Mouse (Mus musculus) neural tube, embryonic 12.5 days (tissue): ENCODE results near the gene Irf8. TPM values are rescaled to one million over a fixed set of nuclear protein-coding genes. Genes with fewer than 3 reads are reported as not detected.

Source experiments
- ATAC-seq: fragments of 200-750 bp; cut with Nextera tagmentation; 2 replicates; pipeline ENCODE4 v1.8.0; 2017; ENCODE audit warnings: low read depth, mild to moderate bottlenecking, moderate TSS enrichment, moderate library complexity; ENCODE audit not compliant: low FRiP score
- H3K27ac ChIP-seq: fragments of 300-500 bp; sonication (generic); 2 replicates; pipeline ENCODE4 v1.5.1; 2016
- H3K27me3 ChIP-seq: fragments of 300-500 bp; sonication (generic); replicated peaks from 2 replicates; pipeline ENCODE4 v1.6.1; 2016; ENCODE audit warnings: mild to moderate bottlenecking
- H3K36me3 ChIP-seq: fragments of 300-500 bp; sonication (generic); 2 replicates; pipeline ENCODE4 v1.6.1; 2016; ENCODE audit warnings: mild to moderate bottlenecking
- H3K4me1 ChIP-seq: fragments of 300-500 bp; sonication (generic); 2 replicates; pipeline ENCODE4 v1.6.1; 2016
- H3K4me2 ChIP-seq: fragments of 300-500 bp; sonication (generic); replicated peaks from 2 replicates; pipeline ENCODE4 v1.6.1; 2016; ENCODE audit warnings: mild to moderate bottlenecking
- H3K4me3 ChIP-seq: fragments of 300-500 bp; sonication (generic); 2 replicates; pipeline ENCODE4 v1.5.1; 2016
- H3K9ac ChIP-seq: fragments of 300-500 bp; sonication (generic); 2 replicates; pipeline ENCODE4 v1.6.1; 2016; ENCODE audit warnings: mild to moderate bottlenecking
- H3K9me3 ChIP-seq: fragments of 300-500 bp; sonication (generic); 2 replicates; pipeline ENCODE4 v1.6.1; 2016; ENCODE audit warnings: mild to moderate bottlenecking
- WGBS: fragments of 180-500 bp; shearing (Covaris S2); methylation state at CpG from one replicate; pipeline ENCODE4 v1.1.7; 2016; 5-methylcytosine and 5-hydroxymethylcytosine counted together
- polyA plus RNA-seq: library from polyadenylated mRNA; unstranded; fragments of >200 nt; fragmentation: Nextera tagmentation; extraction: Ambion mirVana; gene quantifications from 2 replicates; pipeline ENCODE4 v1.2.1, GENCODE M21; 2016

Gene Irf8
- polyA plus RNA-seq, 1 experiment from 2014 or later, result 5.5 TPM

DNA sequence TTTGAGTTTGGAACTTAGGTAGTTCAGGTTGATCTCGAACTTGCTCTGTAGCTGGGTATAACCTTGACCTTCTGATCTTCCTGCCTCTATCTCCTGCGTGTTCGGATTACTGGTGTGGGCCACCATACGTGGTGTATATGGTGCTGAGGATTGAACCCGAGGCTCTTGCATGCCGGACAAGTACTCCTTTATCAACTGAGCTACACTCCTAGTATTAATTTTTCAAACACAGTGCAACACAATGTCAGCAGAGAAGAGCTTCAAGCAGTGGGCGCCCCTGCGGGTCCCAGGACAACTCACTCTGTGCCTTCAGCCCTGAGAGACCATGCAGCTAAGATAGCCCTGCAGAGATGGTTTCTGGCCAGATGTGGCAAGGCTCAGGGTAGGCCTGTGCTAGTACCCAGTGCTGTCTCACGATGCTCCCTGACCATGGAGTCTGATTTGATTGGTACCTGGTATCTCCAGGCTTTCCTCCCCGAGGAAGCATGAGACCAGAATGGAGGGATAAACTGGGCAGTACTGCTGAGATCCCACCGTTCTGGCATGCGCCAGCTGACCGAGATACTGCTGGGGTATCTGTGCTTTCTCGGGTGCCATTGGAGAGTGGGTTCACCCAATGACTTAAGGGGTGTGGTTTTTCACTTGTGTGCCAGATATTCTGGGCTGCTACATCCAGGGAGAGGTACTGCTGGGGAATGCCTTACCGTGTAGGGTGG is 5.8 kb downstream of the Irf8 start:
- Histone ChIP-seq H3K9me3 (no peaks in the 10 kb centered on the region), H3K4me3 (no peak overlapping the region), H3K4me2 (no peak overlapping the region), H3K36me3 (no peaks in the 10 kb centered on the region), H3K9ac (no peak overlapping the region), H3K4me1 (0 out of 2 replicates have a peak, but pooled peaks cover 1% of the 10 kb centered on the region), H3K27me3 (peaks cover 9% of the 10 kb centered on the region), H3K27ac (no peak overlapping the region)
- ATAC-seq, result no peak
- 91% methylated on average over 15 of the region's 15 CpGs for WGBS

DNA sequence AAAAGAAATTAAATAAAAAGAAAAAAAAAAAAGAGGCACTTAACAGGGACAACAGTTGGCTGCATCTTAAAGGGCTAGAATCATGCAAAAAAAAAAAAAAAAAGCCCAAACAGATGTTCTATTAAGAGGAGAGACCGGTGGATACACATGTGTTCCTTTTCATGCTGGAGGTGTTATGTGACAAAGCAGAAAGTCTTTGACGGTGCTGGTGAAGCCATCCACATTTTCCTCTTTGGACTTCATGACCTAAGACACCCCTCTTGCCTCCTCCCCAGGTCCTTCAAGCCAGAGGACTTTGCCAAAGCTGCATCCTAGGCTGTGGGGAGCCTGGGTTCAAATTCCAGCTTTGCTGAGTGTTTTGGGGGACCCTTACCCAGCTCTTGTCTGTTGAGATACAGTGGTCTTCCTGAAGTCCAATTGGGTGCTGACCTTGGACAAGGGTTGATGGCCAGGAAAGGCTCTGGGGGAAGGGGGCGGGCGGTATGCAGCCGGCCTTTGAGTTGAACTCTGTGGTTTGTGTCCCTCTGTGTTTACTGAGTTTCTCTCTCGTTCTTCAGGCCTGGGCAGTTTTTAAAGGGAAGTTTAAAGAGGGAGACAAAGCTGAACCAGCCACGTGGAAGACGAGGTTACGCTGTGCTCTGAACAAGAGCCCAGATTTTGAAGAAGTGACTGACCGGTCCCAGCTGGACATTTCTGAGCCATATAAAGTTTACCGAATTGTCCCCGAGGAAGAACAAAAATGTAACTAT is 7.2 kb downstream of the Irf8 start:
- no peaks in the 10 kb centered on the region for H3K36me3 ChIP-seq
- WGBS, result 50% methylated on average over 12 of the region's 12 CpGs
- no peak for ATAC-seq
- H3K27ac ChIP-seq, result no peak overlapping the region
- H3K9ac ChIP-seq, result 0 out of 2 replicates have a peak overlapping the region, but pooled peaks have one; percentile 13
- no peaks in the 10 kb centered on the region for H3K4me1 ChIP-seq
- no peak overlapping the region for H3K4me3 ChIP-seq
- H3K9me3 ChIP-seq, result no peaks in the 10 kb centered on the region
- H3K4me2 ChIP-seq, result no peak overlapping the region
- H3K27me3 ChIP-seq, result no peaks in the 10 kb centered on the region

DNA sequence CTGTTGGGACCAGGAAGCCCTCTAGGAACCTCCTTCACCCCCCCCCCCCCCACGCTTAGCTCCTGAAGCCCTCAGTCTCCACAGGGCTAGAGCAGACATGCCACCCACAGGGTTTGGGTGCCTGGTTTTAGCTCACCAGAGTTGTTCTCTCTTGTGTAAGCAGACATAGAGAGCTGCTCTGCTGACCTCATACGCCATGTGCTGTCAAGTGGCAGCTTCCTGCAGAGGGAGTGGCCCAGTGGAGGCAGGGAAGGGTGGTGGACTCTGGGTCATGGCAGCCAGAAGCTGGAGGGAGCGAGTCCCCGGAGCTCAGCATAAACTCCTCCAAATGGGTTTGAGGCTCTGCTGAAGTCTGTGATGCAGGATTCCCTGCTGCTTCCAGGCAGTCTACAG is 7.7 kb downstream of the Irf8 start:
- no peak for ATAC-seq
- Histone ChIP-seq H3K4me3 (no peak overlapping the region), H3K27ac (no peak overlapping the region), H3K4me1 (no peaks in the 10 kb centered on the region), H3K9me3 (no peaks in the 10 kb centered on the region), H3K36me3 (no peaks in the 10 kb centered on the region), H3K27me3 (no peaks in the 10 kb centered on the region), H3K9ac (0 out of 2 replicates have a peak overlapping the region, but pooled peaks have one; percentile 13), H3K4me2 (no peak overlapping the region)
- 62% methylated on average over 4 of the region's 4 CpGs for WGBS

DNA sequence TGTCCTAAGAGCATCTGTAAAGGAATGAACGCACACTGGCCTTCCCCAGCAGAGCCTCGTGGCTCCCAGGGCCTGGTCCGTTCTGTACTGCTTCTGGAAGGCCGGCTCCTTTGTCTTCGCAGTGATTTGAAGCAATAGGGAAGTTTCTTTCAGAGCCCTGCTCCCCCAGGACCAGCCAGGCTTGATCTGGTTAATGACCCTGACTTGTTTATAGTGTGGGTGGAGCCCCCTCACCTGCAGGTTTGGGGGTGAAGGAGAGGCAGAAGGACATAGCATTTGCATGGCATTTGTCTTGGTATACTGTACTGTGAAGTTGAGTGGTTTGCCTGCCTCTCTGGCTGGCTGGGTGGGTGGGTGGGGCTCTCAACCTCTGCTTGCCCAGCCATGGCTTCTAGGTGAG is 8.3 kb downstream of the Irf8 start:
- Histone ChIP-seq H3K4me1 (no peaks in the 10 kb centered on the region), H3K27me3 (no peaks in the 10 kb centered on the region), H3K9me3 (no peaks in the 10 kb centered on the region), H3K27ac (no peak overlapping the region), H3K36me3 (no peaks in the 10 kb centered on the region), H3K4me3 (no peak overlapping the region), H3K4me2 (no peak overlapping the region), H3K9ac (no peak overlapping the region)
- ATAC-seq, result no peak
- WGBS, result 40% methylated on average over 5 of the region's 5 CpGs

DNA sequence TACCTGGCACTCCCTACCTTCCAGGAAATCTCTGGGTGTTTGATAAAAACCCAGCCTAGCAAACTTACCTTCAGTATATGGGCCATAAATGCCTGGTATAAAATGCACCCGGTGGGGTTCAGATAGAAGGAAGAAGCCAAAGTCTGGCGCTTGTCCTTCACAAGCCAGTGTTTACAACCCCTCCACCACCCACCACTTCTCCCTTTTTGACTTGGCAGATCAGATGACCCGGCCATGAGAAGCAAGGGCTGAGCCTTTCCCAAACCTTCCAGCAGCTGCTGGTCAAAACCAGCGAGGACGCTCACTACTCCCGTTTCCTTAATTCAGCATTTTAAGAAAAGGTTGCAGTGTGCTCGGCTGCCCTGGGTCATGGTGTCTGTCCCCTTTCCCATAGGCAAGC is 9.1 kb downstream of the Irf8 start:
- no peak overlapping the region for H3K4me2 ChIP-seq
- H3K36me3 ChIP-seq, result no peaks in the 10 kb centered on the region
- no peak overlapping the region for H3K27ac ChIP-seq
- no peaks in the 10 kb centered on the region for H3K27me3 ChIP-seq
- WGBS, result 65% methylated on average over 7 of the region's 7 CpGs
- no peak for ATAC-seq
- no peaks in the 10 kb centered on the region for H3K9me3 ChIP-seq
- no peak overlapping the region for H3K9ac ChIP-seq
- no peaks in the 10 kb centered on the region for H3K4me1 ChIP-seq
- H3K4me3 ChIP-seq, result no peak overlapping the region

DNA sequence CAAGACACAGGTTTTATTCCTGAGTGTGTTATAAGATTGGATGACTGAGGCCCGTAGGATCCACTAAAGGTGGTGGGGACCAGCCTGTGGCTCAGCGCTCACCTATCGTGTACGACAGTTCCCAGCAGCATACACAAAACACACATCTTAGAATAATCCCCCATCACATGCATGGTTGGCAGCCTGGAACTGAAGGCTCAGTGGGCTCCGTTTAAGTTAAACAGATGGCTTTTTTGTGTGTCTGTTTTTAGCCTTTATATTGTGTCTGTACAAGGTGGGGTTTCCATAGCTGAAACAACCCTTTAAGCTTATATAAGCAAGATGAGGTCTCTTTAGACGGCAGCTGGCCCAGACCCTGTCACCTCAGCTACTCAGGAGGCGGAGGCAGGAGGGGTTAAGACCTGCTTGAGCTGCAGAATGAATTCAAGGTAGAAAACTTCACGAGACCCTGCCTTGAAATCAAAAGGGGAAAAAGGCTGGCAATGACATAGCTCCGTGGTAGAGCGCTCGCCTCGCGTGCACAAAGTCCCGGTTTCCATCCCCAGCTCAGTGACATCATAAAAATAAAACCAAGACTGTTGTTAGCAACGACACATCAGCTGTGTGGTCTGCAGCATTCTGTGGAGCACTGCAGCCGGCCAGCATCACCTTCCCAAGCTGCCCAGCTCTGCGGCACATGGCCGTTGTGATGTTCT is 10.0 kb downstream of the Irf8 start:
- no peak for ATAC-seq
- no peak overlapping the region for H3K4me2 ChIP-seq
- WGBS, result 79% methylated on average over 18 of the region's 18 CpGs

DNA sequence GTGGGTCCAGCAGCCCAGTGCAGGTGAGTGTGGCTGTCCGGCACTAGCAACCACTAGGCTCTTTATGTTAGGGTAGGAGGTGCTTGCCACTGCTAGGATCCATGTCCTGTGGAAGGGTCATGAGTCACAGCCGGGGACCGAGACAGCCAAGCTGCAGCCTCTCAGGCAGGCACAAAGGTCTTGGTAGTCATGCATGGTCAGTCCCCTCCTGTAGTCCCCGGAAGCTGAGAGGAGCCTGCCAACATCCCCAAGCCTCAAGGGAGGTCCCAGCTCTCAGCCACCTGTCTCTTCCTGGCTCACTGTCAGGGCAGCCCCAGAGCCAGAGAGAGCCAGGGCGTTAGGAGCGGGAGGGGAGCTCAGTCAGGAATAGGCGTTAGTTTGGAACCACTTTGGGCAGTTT is 11.1 kb downstream of the Irf8 start:
- no peak overlapping the region for H3K9ac ChIP-seq
- H3K4me3 ChIP-seq, result no peak overlapping the region
- no peaks in the 10 kb centered on the region for H3K27me3 ChIP-seq
- no peak overlapping the region for H3K4me2 ChIP-seq
- H3K27ac ChIP-seq, result no peak overlapping the region
- no peaks in the 10 kb centered on the region for H3K36me3 ChIP-seq
- ATAC-seq, result no peak
- H3K9me3 ChIP-seq, result no peaks in the 10 kb centered on the region
- 86% methylated on average over 7 of the region's 7 CpGs for WGBS
- H3K4me1 ChIP-seq, result peaks cover 5% of the 10 kb centered on the region; the same call in 1 of the 2 replicates

More for the DNA sequence above, 10.0 kb downstream of the Irf8 start:
- no peak overlapping the region for H3K27ac ChIP-seq
- no peak overlapping the region for H3K9ac ChIP-seq
- H3K4me3 ChIP-seq, result no peak overlapping the region
- no peaks in the 10 kb centered on the region for H3K27me3 ChIP-seq
- no peaks in the 10 kb centered on the region for H3K4me1 ChIP-seq
- no peaks in the 10 kb centered on the region for H3K9me3 ChIP-seq
- no peaks in the 10 kb centered on the region for H3K36me3 ChIP-seq

DNA sequence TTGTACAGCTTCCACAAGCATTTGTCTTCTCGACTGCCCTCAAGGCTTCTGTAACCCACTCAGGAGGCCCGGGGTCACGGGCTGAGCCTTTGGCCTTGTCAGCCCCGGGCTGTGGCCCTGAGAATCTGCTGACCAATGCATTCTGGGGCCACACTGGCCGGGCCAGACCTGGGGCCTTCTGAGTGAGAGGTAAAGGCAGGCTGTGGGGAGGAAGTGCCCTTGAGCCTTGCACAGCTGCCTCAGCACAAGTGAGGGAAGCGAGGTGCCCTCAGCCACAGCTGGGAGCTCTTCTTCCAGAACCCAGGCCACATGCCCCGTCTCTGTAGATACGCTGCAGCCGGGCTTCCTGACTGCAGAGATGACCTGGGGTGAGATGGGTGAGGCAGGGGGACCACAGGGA is 14.5 kb downstream of the Irf8 start:
- no peaks in the 10 kb centered on the region for H3K36me3 ChIP-seq
- no peak for ATAC-seq
- no peak overlapping the region for H3K4me3 ChIP-seq
- no peak overlapping the region for H3K9ac ChIP-seq
- peaks cover 12% of the 10 kb centered on the region for H3K4me1 ChIP-seq
- peaks cover 9% of the 10 kb centered on the region for H3K27me3 ChIP-seq
- H3K9me3 ChIP-seq, result no peaks in the 10 kb centered on the region
- 86% methylated on average over 9 of the region's 9 CpGs for WGBS
- no peak overlapping the region for H3K4me2 ChIP-seq
- H3K27ac ChIP-seq, result no peak overlapping the region

DNA sequence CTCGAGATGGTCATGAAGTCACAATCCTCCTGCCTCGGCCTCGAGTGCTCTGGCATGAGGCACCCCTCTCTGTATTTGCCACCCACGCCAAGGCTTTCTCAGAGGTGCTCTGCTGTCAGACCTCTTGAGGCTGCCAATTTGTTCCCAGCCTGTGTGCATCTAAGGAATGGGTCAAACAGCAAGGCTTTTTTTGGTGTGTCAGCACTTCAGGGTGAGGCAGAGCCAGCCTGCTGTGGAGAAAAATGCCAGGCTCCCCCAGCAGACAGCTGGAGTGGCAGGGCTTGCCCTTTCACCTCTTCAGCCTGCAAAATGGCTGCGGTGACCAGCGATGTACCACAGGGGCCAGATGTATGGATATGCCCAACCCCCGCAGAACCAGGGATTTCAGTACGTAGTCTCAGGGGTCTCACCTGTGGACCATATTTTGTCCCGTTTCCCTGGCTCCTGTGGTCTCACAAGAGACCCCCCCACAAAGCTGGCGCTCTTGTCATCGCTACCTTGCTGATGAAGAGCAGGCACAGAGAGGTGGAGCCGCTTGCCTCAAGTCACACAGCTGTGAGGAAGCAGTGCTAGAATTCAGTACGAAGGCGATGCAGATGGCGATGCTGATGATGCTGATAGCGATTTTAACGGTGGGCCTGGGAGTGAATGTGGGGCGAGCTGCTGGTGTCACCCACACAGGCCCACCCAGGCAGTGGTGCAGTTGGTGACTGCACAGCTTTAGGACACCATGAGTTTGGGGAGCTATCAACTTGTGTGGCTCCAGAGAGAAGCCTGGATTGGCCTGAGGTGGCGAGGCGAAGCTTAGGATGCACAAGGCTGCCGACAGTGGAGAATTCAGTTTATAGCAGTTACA is 15.3 kb downstream of the Irf8 start:
- Histone ChIP-seq H3K9me3 (no peaks in the 10 kb centered on the region), H3K4me1 (peaks cover 19% of the 10 kb centered on the region), H3K9ac (no peak overlapping the region), H3K36me3 (no peaks in the 10 kb centered on the region), H3K4me3 (no peak overlapping the region), H3K4me2 (0 out of 2 replicates have a peak overlapping the region, but pooled peaks have one; percentile 2), H3K27ac (no peak overlapping the region), H3K27me3 (peaks cover 9% of the 10 kb centered on the region)
- ATAC-seq, result no peak
- 71% methylated on average over 21 of the region's 21 CpGs for WGBS

DNA sequence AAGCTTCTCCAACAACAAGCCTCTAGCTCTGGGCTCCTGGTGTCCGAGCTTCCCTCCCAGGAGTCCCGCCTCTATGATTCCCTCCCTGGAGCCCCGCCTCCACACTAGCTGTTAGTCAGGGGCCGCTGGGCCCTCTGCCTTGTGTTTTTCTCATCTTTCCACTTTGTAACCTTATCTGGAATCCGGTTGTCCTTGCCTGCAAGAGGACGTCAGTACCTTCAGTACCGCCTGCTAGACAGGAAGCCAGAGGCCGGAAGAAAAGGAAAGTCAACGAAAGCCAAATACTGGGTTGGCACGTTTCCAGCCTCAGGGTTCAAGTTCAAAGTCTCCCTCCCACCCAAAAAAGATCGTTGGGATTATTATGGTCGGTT is 15.9 kb downstream of the Irf8 start:
- Histone ChIP-seq H3K27me3 (peaks cover 9% of the 10 kb centered on the region), H3K9me3 (no peaks in the 10 kb centered on the region), H3K4me1 (peaks cover 19% of the 10 kb centered on the region), H3K27ac (no peak overlapping the region), H3K9ac (no peak overlapping the region), H3K4me2 (0 out of 2 replicates have a peak overlapping the region, but pooled peaks have one; percentile 2), H3K4me3 (no peak overlapping the region), H3K36me3 (no peaks in the 10 kb centered on the region)
- no peak for ATAC-seq
- 24% methylated on average over 12 of the region's 12 CpGs for WGBS

DNA sequence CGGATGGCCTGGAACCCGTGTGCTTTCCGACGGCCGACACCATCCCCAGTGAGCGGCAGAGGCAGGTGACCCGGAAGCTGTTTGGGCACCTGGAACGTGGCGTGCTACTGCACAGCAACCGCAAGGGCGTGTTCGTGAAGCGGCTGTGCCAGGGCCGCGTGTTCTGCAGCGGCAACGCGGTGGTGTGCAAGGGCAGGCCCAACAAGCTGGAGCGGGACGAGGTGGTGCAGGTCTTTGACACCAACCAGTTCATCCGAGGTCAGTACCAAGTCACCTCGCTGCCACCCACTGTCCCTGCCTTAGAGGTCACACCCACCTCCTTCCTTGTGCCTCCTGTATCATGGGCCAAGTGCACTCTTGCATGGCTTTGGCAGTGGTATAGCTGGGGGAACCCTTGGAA is 17.3 kb downstream of the Irf8 start:
- Histone ChIP-seq H3K9ac (no peak overlapping the region), H3K4me2 (no peak overlapping the region), H3K4me3 (no peak overlapping the region), H3K9me3 (no peaks in the 10 kb centered on the region), H3K27ac (no peak overlapping the region), H3K4me1 (peaks cover 19% of the 10 kb centered on the region), H3K27me3 (peaks cover 9% of the 10 kb centered on the region), H3K36me3 (no peaks in the 10 kb centered on the region)
- ATAC-seq, result no peak
- WGBS, result 92% methylated on average over 22 of the region's 22 CpGs
